Mouse (Mus musculus) neural tube, embryonic 10.5 days (tissue): ENCODE data around the gene Sec22b.

Source experiments
- DNase-seq: peaks from one replicate; pipeline ENCODE4 v3.0.0-alpha.2; 2017; ENCODE audit warnings: low spot score; ENCODE audit errors: extremely low spot score

The Sec22b gene

GRCm38 (mm10) chr3:97909737-97910136, 8.7 kb downstream of the Sec22b start:
- no peak for DNase-seq

- DNase-seq, result no peak
These were observed 10.1 kb downstream of the Sec22b start for GRCm38 (mm10) chr3:97911093-97911492.

GRCm38 (mm10) chr3:97915081-97915480, 14.1 kb downstream of the Sec22b start:
- DNase-seq, result no peak

- DNase-seq, result no peak
These were observed 18.0 kb downstream of the Sec22b start for GRCm38 (mm10) chr3:97918885-97919550.

- DNase-seq, result no peak
These were observed 24.3 kb downstream of the Sec22b start for GRCm38 (mm10) chr3:97925246-97925645.

- no peak for DNase-seq
These were observed 26.3 kb downstream of the Sec22b start for GRCm38 (mm10) chr3:97927322-97927721.

GRCm38 (mm10) chr3:97928968-97929858, 28.2 kb downstream of the Sec22b start:
- DNase-seq, result peak; percentile 79

- DNase-seq, result no peak
These were observed 29.3 kb downstream of the Sec22b start for GRCm38 (mm10) chr3:97930141-97930786.

- no peak for DNase-seq
These were observed 29.8 kb downstream of the Sec22b start for GRCm38 (mm10) chr3:97930787-97931158.

GRCm38 (mm10) chr3:97931310-97931885, 30.4 kb downstream of the Sec22b start:
- DNase-seq, result no peak

GRCm38 (mm10) chr3:97932131-97932530, 31.1 kb downstream of the Sec22b start:
- no peak for DNase-seq

GRCm38 (mm10) chr3:97932771-97933170, 31.8 kb downstream of the Sec22b start:
- DNase-seq, result no peak

- DNase-seq, result no peak
These were observed 32.3 kb downstream of the Sec22b start for GRCm38 (mm10) chr3:97933251-97933650.

GRCm38 (mm10) chr3:97933811-97934210, 32.8 kb downstream of the Sec22b start:
- DNase-seq, result no peak

GRCm38 (mm10) chr3:97934331-97935300, 33.6 kb downstream of the Sec22b start:
- DNase-seq, result no peak

GRCm38 (mm10) chr3:97937068-97937944, 36.3 kb downstream of the Sec22b start:
- no peak for DNase-seq

GRCm38 (mm10) chr3:97937945-97938266, 36.9 kb downstream of the Sec22b start:
- DNase-seq, result no peak

- DNase-seq, result no peak
These were observed 38.0 kb downstream of the Sec22b start for GRCm38 (mm10) chr3:97938814-97939526.
